Mouse (Mus musculus) ES-E14 (cell line): ENCODE measurements at regions not wholly inside any gene's neighbourhood (a gene's known extent, or its start where the extent isn't known, plus 50 kb on each side); places are given as distances from the start of the nearest gene placed in this dataset.

ENCODE experiments used
- CHD2 ChIP-seq: IDR thresholded peaks from 2 replicates; pipeline ENCODE4 v1.6.1; 2014; ENCODE audit warnings: mild to moderate bottlenecking, low read depth, low read length, inconsistent platforms
- HCFC1 ChIP-seq: IDR thresholded peaks from 2 replicates; pipeline ENCODE4 v1.6.1; 2012; ENCODE audit warnings: low read length, inconsistent platforms, borderline replicate concordance; ENCODE audit not compliant: insufficient read depth
- MAFK ChIP-seq: IDR thresholded peaks from 2 replicates; pipeline ENCODE4 v1.6.1; 2014; ENCODE audit warnings: mild to moderate bottlenecking, low read depth, low read length, inconsistent platforms; ENCODE audit not compliant: insufficient read depth
- ZC3H11A ChIP-seq: IDR thresholded peaks from 2 replicates; pipeline ENCODE4 v1.6.1; 2012; ENCODE audit warnings: low read depth, mild to moderate bottlenecking, inconsistent platforms, low read length, borderline replicate concordance
- ZNF384 ChIP-seq: IDR thresholded peaks from 2 replicates; pipeline ENCODE4 v1.6.1; 2012; ENCODE audit warnings: low read depth, low read length, inconsistent platforms

DNA sequence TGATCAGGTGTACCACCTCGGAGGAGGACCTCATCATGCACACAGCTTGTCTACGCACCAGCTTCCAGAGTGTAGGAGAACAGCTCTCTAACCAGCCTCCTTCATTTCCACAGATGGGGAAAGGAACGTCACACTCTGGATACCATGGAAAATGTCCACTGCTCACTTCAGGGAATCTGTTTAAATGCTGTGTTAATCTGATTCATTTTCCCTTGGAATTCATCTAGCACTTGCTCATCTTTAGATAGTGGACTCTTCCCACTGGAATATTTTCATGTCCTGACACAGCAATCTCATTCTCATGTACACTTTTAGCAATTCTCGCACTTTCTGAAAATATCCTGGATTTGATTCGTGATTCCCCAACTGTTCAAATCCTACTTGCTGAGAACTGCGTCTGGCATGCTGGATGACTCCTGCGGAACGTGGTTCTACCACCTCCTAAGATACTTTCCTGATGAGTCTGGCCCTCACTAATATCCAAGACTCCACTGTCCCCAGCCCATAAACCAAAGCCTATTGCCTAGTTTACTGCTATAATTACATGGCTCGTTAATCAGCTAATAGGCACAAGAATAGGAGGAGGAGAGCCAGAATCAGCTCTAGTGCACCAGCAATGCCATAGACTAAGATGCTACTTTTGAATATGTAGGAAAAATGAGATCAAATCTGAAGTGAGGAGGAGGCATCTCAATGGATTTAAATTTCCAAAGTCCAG is 56.0 kb upstream of the Bdnf start:
- TF ChIP-seq MAFK (no peak), HCFC1 (no peak), CHD2 (no peak), ZNF384 (no peak), ZC3H11A (no peak)
